Mouse (Mus musculus) adrenal gland, postnatal 36 days (tissue): ENCODE measurements at regions not wholly inside any gene's neighbourhood (a gene's known extent, or its start where the extent isn't known, plus 50 kb on each side); places are given as distances from the start of the nearest gene placed in this dataset.

ENCODE experiments used
- DNase-seq, 2 experiments: peaks; one replicate each; pipeline ENCODE4 v3.0.0; 2021; ENCODE audit warnings: mixed read lengths in 1 of 2

- DNase-seq, result no peak
Observed at GRCm38 (mm10) chr3:35320844-35321393, 433.0 kb upstream of the Atp11b start.

DNA sequence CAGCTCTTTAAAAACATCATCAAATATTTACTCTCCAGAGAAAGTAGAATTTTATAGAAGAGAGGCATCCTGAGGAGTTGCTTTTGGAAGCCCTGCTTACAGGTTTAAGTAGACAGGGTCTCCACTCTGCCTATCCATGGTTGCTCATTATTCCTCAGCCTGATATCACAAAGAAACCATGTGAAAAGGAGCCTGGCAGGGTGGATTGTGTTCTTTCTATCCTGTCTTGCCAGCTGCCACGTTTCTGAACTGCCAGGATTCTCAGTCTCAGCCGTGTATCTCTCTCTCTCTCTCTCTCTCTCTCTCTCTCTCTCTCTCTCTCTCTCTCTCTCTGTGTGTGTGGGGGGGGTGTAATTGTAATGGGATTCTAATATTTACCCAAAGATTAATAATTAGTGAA, 431.9 kb upstream of the Atp11b start:
- DNase-seq, result no peak

- DNase-seq, result no peak
Observed at GRCm38 (mm10) chr3:35322899-35323298, 431.0 kb upstream of the Atp11b start.

DNA sequence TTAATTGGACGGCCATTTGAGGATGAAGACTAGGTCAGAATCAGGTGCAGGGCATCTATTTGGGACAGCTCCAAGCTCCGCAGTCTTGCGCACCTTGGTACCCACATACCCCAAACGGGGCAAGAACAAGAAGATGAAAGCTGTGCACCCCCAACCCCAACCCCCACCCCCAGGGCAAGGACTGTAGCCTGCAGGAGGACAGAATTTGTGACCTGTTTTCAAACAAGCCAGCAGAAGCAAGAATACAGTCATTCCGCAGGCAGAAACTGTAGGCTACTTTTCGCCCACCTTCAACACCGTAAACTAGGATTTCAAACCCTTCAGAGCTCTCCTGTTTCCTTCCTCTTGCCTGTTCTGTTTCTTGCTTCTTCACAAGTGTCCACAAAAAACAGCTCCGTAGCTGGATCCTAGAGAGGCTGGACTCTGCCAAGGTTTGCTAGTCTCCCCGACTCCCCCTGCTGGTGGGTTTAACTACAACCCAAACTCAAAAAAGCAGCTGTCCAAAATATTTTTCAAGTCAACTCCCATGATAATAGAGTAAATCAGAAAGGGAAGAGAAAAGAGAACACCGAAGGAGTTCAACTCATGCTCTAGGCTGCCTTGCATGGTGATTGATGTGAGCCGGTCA, 430.3 kb upstream of the Atp11b start:
- DNase-seq, result peak; percentile 45 to 60

DNA sequence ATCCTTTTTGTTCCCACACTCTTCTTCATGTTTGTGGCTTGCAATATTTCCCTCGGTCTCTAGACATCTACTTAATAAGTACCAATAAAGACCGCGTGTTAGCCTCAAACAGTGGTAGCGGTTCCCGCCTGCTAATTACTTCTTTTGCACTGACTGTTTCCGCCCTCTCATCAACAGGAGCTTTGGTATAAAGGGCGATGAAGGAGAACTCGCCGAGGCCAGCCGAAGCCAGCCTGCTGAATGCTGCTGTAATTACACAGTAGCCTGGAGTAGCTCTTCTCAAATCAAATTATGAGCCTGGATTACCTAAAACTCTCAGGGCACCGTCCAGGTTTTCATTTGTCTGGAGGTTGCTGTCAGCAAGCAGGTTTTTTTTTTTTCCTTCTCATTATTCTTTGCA, 429.7 kb upstream of the Atp11b start:
- no peak for DNase-seq

DNA sequence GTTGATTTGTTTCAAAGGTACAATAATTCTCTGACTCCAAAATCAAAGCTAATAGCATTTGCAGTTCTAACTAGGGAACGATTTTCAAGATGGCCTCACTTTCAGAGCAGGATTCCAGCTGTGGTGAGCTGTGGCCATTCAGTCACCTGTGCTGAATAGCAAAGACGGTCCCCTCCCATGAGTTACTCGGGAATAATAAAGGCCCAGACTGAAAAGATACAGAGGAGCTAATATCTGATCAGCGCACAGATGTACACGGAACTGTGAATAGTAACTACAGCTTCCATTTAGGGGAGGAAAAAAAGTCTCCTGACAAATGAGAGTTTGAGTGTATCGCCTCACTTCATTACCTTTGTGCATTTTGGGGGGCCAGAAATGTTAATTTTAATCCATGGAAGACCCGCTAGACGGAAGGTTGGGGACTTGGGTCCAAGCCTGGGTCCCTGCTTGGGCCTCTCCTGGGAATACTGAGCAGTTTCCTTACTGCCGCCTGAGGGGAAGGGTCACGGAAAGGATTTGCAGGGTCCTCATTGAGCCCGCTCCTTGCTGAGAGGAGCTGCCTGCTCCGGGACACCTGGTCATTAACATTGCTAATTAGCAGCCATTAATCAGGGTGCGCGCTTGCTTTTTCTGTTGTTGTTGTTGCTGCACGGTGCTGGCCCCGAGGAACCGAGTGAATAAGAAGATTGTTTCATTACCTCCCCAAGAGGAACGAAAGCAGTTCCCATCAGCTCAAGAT, 421.2 kb upstream of the Atp11b start:
- DNase-seq, result no peak

DNA sequence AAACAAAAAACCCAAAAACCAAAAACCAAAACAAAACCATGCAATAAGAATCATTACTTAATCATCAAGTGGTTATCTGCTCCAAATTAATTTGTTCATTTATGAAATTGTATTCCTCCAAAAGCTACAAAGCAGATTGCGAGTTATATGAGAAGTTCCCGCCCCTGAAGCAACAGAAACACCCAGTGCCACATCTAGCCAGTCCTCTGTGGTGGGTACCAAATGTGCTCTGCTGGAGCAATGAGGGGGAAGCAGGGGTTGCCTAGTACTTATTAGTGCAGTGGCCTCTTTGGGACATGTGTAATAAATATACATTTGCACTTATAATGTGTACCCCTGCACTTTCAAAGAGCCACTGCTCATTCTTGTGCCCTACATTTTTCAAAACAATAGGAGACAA, 419.9 kb upstream of the Atp11b start:
- no peak for DNase-seq

GRCm38 (mm10) chr3:35334546-35334945, 419.4 kb upstream of the Atp11b start:
- DNase-seq, result no peak

GRCm38 (mm10) chr3:35335837-35336236, 418.1 kb upstream of the Atp11b start:
- no peak for DNase-seq

DNA sequence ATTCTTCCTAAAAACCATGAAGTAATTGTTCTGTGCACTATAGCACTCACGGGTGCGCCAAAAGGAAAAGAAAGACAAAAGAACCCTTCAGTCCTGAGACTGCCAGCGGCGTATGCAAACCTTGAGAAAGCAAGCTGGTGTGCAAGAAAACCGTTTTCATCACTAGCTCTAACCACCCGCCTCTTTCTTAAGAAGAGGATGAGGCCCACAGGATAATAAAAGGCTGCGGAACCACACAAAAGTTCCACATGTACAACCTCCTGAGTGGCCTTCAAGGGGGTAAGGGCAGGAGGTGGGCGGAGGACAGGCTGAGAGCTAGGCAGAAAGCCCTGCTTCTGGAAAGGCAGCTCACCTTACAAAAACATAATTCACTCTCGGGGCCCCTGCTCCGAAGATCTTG, 413.4 kb upstream of the Atp11b start:
- no peak for DNase-seq

DNA sequence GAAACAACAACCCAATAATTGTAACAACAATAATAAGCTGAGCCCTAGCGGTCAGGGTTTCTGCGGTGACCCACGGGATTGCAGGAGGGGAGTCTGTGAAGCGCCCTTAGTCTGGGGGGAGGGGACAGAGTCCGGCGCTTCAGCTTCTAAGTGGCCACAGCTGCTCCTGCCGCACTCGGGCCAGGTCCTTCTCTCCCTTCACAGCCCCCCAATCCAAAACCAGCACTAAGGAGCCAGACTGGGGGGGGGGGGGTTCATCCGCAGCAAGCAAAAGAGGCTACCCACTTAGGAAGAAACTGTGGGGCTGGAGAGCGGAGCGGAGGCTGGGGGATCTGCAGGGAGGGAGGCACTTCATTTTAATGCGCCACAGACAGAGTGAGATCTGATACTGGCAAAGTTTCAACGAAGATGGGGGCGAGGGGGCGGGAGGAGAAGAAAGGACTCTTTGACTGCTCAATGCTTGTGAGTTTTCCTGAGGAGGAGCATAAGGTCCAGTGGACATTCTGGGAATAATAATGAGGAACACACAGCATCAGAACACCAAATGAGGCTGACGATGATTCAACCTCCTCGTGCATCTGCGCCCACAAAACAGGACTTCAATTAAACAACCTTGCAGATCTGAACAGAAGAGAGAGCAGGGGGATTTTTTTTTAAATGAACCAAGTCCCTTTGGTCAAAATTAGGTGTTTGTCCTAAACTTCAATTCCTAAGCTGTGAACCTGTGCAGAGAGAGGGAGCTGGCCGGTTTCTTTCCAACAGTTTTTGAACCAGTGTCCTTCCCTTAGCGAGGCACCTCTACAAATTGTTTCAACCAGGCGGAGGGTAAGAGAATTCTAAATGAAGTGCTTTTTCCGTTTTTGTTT, 412.7 kb upstream of the Atp11b start:
- no peak for DNase-seq

DNA sequence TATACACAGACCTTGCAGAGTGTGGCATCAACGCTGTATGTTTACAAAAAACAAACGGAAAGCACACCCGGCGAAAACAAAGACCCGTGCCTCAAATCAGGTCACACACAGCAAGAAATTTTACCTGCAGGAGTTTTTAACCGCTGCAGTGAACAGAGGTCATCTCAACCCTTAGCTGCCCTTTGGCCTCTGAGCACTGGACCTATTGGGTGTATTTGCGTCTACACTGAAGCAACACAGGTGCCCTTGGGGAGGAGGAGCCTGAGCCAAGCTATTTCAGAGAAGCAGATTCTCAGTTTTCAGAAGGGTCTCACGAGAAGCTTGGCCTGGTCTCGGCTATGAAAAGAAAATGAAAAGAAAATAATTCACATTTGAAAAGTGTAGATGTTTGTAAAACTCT, 412.1 kb upstream of the Atp11b start:
- no peak for DNase-seq

DNA sequence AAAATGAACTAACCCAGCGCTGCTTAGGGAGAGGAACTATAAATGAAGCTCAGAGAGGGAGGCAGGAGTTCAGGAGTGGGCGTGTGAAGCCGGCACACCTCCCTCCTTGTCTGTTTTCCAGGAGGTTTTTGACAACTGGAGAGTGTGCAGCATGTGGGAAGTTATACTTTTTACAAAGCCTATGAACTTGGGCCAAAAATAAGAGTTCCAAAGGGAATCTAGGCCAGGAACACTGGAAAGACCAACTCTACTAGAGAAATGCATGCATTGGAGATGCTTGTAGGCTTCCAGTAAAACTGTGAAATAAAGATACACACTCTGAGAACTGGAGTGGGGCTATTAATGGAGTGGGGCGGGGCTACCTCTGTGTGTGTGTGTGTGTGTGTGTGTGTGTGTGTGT, 411.3 kb upstream of the Atp11b start:
- no peak for DNase-seq

DNA sequence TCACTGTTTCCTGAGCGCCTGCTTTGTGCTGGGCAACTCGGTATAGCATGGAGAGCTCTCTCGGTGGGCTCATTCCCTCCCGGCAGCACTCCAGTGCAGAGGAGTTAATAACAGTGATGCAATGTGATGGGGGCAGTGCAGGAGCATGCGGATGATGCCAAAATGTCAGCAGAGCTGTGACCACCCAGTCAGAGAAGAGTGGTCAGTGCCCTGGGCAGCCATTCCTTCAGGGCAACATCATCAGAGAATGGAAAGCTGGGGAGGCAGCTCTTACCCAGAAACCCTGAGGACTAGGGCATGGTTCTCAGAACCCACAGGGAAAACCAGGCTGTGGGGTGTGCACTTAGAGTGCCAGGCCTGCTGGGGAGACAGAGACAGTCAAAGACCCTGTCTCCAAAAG, 410.0 kb upstream of the Atp11b start:
- no peak for DNase-seq

GRCm38 (mm10) chr3:35349114-35349513, 404.8 kb upstream of the Atp11b start:
- DNase-seq, result no peak

- no peak for DNase-seq
Observed at GRCm38 (mm10) chr3:35353442-35353841, 400.5 kb upstream of the Atp11b start.

DNA sequence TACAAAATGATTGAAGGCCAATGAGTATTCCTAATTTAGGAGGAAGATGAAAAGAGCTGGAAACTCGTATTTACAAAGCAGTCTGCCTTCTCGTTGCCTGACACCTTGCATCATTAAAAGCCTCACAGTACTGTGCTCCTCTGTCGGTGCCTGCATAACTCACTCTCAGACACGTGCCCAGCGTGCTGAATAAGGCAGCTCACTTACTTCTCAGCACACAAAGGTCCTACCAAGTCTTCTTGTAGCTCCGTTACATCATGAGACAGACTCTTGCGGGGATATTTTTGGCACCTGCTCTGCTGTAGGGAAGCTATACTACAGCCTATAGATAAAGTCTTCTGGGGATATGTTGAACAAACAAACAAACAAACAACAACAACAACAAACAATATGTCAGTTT, 400.0 kb upstream of the Atp11b start:
- no peak for DNase-seq

DNA sequence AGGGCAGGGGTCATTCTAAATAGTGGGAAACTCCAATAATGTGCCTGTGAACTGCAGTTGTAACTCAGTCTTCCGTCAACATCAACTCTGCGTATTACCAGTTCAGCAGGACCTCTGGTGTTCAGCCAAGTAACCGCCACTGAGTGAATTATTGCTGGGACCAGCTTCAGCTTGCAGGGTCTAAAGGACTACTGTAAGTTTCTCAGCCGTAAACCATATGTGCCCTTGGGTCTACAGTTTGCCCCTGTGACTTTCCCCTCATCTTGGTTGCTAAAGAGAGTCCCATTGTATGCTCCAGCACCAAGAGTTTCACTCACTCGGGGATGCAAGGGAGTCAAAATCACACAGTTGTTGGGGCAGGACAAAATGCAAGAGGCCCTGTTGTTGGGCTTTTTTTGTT, 399.6 kb upstream of the Atp11b start:
- no peak for DNase-seq

DNA sequence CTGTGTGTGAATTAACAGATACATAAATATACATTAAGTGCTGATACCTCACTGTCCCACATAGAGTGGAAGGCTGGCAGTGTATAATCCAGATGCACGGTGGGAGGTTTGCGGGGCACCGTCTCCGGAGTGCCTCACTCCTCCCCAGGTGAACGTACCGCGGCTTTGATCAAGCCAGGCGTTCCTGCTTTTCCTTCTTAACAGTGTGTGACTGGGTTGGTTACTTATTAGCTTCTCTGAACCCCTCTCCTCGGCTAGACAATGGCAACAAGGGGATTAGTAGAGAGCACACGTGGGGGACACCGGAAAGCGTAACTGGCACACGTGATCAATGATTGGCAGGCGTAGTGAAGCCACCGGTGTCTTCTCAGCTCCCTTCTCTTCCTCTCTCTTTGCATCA, 396.8 kb upstream of the Atp11b start:
- no peak for DNase-seq

- DNase-seq, result no peak
Observed at GRCm38 (mm10) chr3:35358541-35358940, 395.4 kb upstream of the Atp11b start.

DNA sequence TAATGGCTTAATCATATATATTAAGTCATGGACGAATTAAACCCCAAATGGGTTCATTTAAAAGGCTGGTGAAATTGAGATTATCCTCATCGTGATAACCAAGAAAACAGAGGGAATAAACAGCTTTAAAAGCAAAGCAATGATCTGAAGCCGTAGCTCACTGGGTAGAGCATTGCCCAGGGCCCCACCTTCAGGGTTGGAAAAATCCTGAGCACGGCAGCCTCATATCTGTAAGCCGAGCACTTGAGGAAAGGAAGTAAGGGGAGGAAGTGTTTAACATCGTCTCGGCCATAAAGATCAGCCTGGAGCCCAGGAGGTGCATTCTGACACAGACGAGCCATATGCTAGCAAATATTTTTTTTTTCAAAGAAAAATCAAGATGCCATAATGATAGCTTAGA, 394.6 kb upstream of the Atp11b start:
- DNase-seq, result no peak

- DNase-seq, result no peak
Observed at GRCm38 (mm10) chr3:35360515-35360914, 393.4 kb upstream of the Atp11b start.

DNA sequence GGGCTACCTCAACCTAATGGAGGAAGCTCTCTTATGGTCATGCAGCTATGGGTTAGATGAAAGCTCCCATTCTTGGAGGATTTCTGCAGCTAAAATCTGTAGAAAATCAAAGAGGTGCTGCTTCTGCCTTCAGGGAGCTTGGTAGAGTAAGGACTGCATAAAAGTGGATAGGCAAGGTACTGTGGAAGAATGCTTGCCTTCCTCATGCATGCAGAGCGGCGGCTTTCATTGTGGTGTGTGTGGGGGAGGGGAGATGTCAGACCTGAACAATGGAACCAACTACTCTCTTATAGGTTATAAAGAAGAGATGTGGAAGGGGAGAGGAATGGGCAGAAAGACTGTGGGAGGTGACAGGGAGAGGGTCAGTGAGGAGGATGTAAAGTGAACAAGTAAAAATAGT, 392.8 kb upstream of the Atp11b start:
- no peak for DNase-seq
